Mouse (Mus musculus) heart, adult 2 months (tissue): ENCODE measurements around the gene Tmem200c.

ENCODE experiments used
- CTCF ChIP-seq: fragments of 200-600 bp; IDR thresholded peaks from 2 replicates; pipeline ENCODE4 v1.8.1; 2022; ENCODE audit warnings: antibody characterized with exemption, mild to moderate bottlenecking, moderate library complexity
- EP300 ChIP-seq: fragments of 200-500 bp; IDR thresholded peaks from 2 replicates; pipeline ENCODE4 v1.6.1; 2011; ENCODE audit warnings: low read depth, low read length, control low read depth; ENCODE audit not compliant: insufficient read depth

- TF ChIP-seq CTCF, result no peak
- TF ChIP-seq EP300, result no peak
These were observed 47.6 kb downstream of the Tmem200c start for GRCm38 (mm10) chr17:68874021-68874420.
